Mouse (Mus musculus) heart, postnatal 0 days (tissue): ENCODE results near the gene Tspan17.

Experiments
- CTCF ChIP-seq: IDR thresholded peaks from 2 replicates; pipeline ENCODE4 v1.5.1; 2016; ENCODE audit warnings: antibody characterized with exemption, control low read depth, low read depth
- EP300 ChIP-seq: IDR thresholded peaks from 2 replicates; pipeline ENCODE4 v1.6.1; 2016; ENCODE audit warnings: antibody characterized with exemption, low read depth

DNA sequence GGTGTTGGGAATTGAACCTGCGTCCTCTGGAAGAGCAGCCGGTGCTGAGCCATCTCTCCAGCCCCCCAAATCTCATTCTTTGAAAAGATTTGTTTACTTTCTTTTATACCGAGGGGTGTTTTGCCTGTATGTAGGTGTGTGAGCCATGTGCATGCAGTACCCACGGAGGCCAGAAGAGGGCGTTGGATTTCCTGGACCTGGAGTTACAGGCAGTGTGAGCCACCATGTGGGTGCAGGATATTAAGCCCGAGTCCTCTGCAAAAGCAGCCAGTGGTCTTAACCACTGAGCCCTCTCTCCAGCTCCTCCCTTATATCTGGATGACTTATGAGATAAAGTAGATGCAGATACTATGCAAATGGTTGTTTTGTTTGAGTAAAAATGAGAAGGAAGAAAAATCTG, 13.8 kb downstream of the Tspan17 start:
- TF ChIP-seq EP300 (no peak), CTCF (no peak)
